Mouse (Mus musculus) lung, adult 2 months (tissue): ENCODE measurements around the gene Apex1.

Experiments
- CTCF ChIP-seq: fragments of 200-500 bp; IDR thresholded peaks from 2 replicates; pipeline ENCODE4 v1.5.1; 2011; ENCODE audit warnings: mild to moderate bottlenecking, low read length, control low read depth; ENCODE audit not compliant: insufficient read depth
- POLR2A ChIP-seq: fragments of 200-500 bp; IDR thresholded peaks from 2 replicates; pipeline ENCODE4 v1.6.1; 2011; ENCODE audit warnings: low read depth, mild to moderate bottlenecking, control low read depth, low read length, borderline replicate concordance; ENCODE audit errors: extremely low read depth

DNA sequence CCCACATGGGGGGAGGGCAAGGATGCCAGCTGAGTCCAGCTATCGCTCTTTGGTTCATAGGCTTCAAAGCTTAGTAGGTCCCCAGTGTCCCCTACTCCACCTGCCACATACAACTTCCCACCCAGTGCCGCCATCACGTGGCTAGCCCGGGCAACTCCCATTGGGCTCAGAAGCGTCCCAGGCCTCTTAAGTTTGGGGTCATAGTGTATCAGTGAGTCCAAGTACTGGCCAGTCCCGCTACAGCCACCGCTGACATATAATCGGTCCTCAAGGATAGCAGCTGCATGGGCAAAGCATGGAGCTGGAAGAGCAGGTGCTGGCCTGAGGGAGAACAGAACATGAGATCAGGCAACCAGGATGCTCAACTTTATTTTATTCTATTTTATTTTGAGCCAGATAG is 33.1 kb upstream of the Apex1 start:
- TF ChIP-seq CTCF (no peak), POLR2A (no peak)
